Mouse (Mus musculus) kidney, postnatal 14 days (tissue): Measurements from ENCODE around the gene Tas2r135.

ENCODE experiments used
- DNase-seq: peaks from one replicate; pipeline ENCODE4 v3.0.0; 2022; ENCODE audit warnings: mixed read lengths

Gene Tas2r135

GRCm38 (mm10) chr6:42405134-42405533 is at the start of gene Tas2r135:
Gene Tas2r135 (plus strand): TSS chr6:42405434.
- no peak for DNase-seq

DNA sequence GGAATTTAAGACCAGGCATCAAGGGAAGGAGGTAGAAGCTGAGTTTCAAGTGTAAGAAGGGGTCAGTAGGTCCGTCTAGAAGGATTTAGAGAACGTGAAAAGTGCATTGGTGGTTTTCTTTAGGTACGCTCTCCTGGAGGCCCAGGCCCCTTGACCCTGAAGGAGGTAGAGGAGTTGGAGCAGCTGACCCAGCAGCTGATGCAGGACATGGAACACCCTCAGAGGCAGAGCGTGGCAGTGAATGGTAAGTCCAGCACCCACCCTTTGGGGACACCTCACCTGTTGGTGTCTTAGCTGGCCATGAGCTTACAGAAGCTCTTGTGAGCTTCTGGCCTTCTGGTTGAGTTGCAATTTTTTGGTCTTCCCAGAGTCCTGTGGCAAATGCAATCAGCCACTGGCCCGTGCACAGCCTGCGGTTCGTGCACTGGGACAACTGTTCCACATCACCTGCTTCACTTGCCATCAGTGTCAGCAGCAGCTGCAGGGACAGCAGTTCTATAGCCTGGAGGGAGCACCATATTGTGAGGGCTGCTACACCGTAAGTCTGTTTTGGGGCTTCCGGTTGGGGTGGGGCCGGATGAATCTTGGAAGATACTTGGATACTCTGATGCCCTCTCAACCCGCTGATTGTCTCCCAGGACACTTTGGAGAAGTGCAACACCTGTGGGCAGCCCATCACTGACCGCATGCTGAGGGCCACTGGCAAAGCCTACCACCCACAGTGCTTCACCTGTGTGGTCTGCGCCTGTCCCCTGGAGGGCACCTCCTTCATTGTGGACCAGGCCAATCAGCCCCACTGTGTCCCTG is 49.2 kb upstream of the Tas2r135 start:
- DNase-seq = no peak

GRCm38 (mm10) chr6:42356913-42357312 is 48.3 kb upstream of the Tas2r135 start:
- no peak for DNase-seq

DNA sequence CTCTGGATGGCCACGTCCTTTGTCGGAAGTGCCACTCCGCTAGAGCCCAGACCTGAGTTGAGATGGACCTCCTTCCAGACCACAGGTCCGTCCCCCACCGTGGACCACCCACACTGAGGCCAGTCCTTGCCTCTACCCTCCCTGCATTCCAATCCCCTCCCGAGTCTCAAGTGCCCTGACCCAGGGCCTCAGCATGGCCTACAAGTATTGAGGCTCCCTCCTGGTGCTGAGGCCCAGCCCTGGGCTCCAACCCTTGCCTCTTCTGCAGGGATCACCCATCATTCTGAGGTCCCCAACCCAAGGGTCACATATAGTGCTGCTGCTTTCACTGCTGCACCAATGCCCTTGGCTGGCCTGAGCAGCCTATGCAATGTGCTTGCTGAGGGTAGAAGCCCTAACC is 47.3 kb upstream of the Tas2r135 start:
- DNase-seq = no peak

- no peak for DNase-seq
These were observed 46.3 kb upstream of the Tas2r135 start for GRCm38 (mm10) chr6:42358901-42359300.

DNA sequence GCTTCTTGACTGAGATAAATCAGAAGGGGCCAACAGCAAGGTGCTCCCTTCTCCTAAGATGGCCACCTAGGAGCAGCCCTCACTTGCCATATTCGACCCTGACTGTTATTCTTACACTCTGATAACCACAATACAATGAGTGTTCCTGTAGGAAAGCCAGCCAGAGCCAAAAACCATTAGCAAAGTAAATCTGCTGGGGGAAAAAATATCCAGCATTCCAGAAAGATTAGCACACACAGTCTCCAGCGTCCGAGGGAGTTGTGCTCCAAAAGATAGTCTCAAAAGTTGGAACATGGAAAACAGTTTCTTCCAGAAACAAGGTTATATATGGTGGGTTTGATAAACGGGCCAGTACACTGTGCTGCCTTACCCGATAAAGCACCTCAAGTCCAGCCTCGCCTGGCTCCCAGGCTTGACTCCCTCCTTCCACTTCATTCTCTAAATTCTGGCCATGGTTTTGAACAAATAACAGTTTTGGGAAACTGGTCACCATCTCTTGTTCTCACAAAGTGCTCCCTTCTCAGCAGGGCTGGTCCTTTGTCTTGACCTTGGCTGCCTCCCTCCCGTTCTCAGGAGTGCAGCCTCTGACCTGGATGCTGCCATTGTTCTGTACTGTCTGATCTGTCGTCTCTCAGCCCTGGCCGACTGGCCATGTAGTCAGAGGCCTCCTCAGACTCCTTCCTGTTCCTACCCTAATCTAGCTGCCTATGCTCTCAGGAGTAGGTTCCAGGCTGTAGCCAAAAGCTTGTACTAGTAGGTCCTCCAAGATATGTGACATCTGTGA is 45.7 kb upstream of the Tas2r135 start:
- DNase-seq = no peak

- DNase-seq = no peak
These were observed 44.9 kb upstream of the Tas2r135 start for GRCm38 (mm10) chr6:42360231-42360840.

DNA sequence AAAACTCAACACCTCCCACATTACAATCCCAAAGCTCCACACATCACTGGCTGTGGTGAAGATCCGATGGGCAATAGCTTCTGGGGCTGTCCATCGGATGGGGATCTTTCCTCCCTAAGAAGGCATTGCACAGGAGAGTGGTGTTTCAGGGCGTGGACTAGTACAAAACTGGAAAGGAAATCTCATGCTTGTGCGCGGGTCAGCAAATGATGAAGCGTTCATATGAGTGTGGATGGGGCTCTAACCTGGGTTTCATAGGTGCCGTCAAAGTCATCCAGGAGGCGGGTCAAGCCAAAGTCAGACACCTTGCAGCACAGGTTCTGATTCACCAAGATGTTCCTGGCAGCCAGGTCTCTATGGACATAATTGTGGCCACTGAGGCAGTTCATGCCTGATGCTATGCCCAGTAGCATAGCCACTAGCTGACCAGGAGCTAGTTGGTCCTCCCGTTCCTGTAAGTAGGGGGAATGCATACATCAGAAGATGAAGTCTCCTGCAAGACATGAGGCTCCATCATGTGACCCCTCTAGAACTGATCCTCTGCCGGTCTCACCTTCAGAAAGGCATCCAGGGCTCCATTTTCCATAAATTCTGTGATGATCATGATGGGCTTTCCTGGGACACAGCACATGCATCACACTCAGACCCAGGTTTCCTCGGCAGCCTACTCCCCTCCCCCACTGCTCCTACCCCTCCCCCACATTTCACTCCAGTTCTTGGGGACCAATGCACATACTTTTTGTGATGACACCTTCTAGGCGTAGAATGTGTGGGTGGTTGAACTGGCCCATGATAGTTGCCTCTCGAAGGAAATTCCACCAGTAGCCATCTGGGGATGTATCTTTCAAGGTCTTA is 44.0 kb upstream of the Tas2r135 start:
- DNase-seq = no peak

DNA sequence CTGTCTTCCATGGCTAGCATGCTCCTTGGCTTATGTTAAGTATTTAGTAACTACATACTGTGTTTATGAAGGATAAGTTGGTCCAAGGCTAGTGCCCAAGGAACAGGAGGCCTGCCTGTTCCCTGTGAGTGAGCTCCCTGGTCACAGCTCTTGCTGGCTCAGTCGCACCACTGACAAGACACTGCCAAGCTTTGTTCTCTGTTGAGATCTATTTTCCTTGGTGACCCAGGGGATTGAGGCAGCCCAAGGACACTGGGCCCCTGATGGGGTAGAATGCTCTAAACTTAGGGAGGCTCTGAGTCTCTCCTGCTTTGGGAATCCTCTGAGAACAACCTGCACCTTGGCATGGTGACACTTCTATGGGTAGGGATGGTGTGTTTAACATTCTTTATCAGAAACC is 43.2 kb upstream of the Tas2r135 start:
- DNase-seq = no peak

GRCm38 (mm10) chr6:42362497-42362896 is 42.7 kb upstream of the Tas2r135 start:
- DNase-seq = no peak

DNA sequence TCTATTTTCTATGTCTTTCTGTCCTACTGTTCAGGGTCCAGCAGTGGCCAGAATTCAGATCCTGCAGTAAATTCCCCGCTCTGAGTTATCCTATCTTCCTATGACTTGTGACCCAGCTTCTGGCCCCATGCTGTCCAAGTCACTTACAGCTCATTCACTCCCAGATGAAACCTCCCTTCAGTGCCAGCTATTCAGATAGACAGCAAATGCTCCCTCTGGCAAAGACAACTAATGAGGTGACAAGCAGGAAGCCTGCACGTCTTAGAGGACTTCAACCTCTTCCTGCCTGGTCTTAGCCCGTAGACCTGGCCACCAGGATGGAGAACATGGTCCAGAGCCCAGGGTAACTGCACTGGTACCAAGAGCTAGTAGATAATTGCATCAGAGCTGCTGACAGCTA is 42.3 kb upstream of the Tas2r135 start:
- no peak for DNase-seq

- DNase-seq = no peak
These were observed 41.2 kb upstream of the Tas2r135 start for GRCm38 (mm10) chr6:42364066-42364465.

- no peak for DNase-seq
These were observed 40.6 kb upstream of the Tas2r135 start for GRCm38 (mm10) chr6:42364607-42365006.

GRCm38 (mm10) chr6:42365215-42365614 is 40.0 kb upstream of the Tas2r135 start:
- DNase-seq = no peak

DNA sequence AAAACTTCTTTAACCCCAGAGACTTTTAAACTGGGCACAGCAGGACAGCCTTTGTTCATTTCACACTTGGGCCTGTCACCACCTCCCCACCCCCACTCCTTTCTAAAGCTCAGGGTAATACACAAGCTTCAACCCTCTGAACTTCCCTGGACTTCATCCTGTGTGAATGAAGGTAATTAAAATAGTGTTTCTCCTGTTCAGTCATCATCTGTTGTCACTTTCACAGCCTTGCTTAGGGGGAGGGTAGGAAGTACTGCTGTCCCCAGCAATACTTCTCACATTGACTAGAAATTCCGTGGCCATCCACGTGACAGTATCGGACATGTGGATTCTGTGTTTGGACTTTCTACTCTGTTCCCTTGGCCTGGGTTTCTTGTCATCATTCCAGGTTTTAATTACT is 35.4 kb upstream of the Tas2r135 start:
- DNase-seq = no peak

GRCm38 (mm10) chr6:42370630-42371363 is 34.4 kb upstream of the Tas2r135 start:
- DNase-seq = no peak

DNA sequence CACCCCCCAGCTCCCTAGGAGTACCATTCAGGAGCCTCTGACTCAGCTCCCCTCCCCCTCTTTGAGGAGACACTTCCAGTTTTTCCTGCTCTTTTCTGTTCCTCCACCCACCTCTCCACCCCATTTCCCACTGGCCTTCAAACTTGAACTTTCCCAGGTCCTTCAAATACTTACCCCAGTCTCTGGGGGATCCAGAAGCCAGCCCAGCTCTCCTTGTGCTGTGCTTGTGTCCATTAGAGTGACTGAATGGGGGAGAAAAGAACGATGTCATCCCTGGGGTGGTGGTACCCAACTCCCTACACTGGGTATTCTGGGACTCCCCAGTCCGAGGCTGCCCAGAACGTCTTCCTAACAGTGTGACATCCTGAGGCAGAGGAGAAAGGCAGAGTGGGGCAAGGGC is 33.2 kb upstream of the Tas2r135 start:
- DNase-seq = no peak

- no peak for DNase-seq
These were observed 32.8 kb upstream of the Tas2r135 start for GRCm38 (mm10) chr6:42372421-42372815.

DNA sequence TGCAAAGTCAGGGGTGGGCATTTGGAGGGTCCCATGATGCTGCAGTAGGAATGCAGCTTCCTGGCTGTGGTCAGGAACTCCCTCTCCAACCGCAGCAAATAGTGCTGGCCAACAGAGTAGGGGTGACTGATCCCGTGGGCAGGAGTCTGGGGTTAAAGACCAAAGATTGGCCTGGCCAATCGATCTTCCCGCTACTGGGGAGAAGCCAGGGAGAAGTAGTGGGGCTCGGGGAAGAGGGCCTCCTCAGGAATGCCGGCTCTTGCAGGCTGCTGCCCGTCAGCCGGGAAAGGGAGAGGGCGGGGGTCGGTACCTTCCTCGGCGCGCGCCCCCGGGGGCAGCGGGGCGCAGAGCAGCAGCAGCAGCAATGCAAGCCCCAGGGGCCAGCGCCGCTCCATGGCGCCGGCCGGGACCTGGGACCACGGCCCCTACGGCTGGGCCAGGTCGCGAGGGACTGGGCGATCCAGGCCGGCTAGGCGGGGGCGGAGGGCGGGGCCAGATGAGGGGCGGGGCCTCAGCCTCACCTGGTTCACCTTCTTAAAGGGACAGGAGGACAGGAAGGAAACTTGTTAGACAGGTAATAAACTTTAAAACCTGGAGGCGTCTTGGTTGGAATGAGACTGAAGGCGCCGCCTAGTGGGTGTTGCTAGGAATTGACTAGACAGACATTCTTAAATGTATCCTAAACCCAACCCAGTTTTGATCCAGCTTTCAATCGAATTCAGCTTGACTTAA is 32.3 kb upstream of the Tas2r135 start, which contains the start of gene Epha1:
Gene Epha1 (minus strand): TSS at position 453 of the 732 bp plus-strand sequence.
- DNase-seq = peak; percentile 81

- DNase-seq = no peak
These were observed 31.4 kb upstream of the Tas2r135 start for GRCm38 (mm10) chr6:42373669-42374430.
